Mouse (Mus musculus) brain, embryonic 14.5 days (tissue): ENCODE data around the gene Gm8122.
"Not testable (repeated sequence)": the region's sequence is repeated elsewhere in the genome, so short reads cannot be mapped to it uniquely, and the experiment has no call there.

Experiments used
- CTCF ChIP-seq: fragments of 200-500 bp; IDR thresholded peaks from 2 replicates; pipeline ENCODE4 v1.5.1; 2012; ENCODE audit warnings: inconsistent platforms, mild to moderate bottlenecking, moderate library complexity, borderline replicate concordance; ENCODE audit not compliant: insufficient read depth, insufficient read length; ENCODE audit errors: extremely low read depth
- POLR2A ChIP-seq: fragments of 200-500 bp; IDR thresholded peaks from 2 replicates; pipeline ENCODE4 v1.6.1; 2012; ENCODE audit warnings: mild to moderate bottlenecking, inconsistent platforms, borderline replicate concordance; ENCODE audit not compliant: poor library complexity, insufficient read depth, insufficient read length, severe bottlenecking; ENCODE audit errors: extremely low read depth

DNA sequence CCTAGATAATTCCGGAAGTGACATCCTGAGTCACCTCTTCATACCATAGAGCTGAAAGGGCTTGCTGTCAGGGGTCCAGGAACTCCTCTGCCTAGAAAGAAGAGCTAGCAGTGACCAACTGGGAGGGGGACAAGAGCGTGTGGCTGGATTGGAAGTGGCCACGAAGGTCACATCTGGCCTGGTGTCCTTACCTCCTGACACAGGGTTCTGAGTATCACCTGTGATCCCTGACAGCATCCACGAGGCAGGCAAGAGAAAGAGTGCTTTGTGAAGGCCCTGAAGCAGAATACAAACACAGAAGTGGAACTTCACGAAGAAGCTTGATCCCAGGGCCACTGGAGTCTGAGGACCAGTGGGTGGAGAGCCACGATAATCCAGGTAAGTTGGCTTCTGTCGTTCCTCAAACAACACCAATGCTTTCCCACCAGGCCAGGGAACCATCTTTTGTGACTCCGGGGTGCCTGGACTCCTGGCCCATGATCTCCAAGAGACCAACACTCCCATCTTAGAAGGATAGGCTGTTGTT, 39.9 kb upstream of the Gm8122 start, which contains the start of gene Gm9732:
- TF ChIP-seq POLR2A, CTCF: not testable (repeated sequence)
